Mouse (Mus musculus): ENCODE data around the gene Rcbtb1. TPM values are rescaled to one million over a fixed set of nuclear protein-coding genes. Genes with fewer than 3 reads are reported as not detected.
"Not testable (repeated sequence)": the region's sequence is repeated elsewhere in the genome, so short reads cannot be mapped to it uniquely, and the experiment has no call there.

Rcbtb1 gene
- total and polyA plus RNA-seq, 3 experiments: 26.0 to 41.7 (median 31.7) TPM

DNA sequence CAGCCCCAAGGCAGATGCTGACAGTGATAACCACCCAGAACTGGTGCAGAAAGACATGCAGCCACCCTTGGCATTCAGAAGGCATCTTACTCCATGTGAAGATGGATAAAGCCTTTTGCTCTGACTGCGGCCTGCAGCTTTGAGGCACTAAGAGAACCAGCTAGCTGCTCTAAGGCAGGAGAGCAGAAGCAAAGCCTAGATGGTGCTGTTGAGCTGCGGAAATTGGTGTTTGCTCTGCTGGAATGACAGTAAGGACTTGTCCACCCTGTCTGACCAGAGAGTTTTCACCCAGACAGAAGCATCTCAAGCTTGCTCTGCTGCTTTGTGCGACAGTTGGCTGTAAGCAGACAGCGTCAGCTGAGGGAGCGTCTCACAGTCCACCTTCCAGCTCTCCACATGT, 49.3 kb downstream of the Rcbtb1 start:
- H3K27me3 ChIP-seq (replicated peaks); H3K79me2 ChIP-seq (replicated peaks; ENCODE audit: control insufficient read depth, extremely low read depth, insufficient read depth, poor library complexity, severe bottlenecking); H3K4me3 ChIP-seq (replicated peaks in 1 of 3; ENCODE audit: low read depth in 2 of 3, low read length in 2 of 3, poor library complexity in 1 of 3); dilution Hi-C loops (cut with MboI; ENCODE audit: extremely low pct_ligation_motif_present, extremely low pct_unique_long_range_greater_than_20kb, low sequenced_read_pairs); H3K4me2 ChIP-seq (ENCODE audit: insufficient read depth, low read depth, poor library complexity, severe bottlenecking); DNase-seq (ENCODE audit: extremely low read depth); H3K9ac ChIP-seq (ENCODE audit: insufficient read depth, low read depth); H3K36me3 ChIP-seq (replicated peaks in 1 of 2; ENCODE audit: control insufficient read depth in 1 of 2, insufficient read depth in 1 of 2, low read length in 1 of 2); in situ Hi-C loops (cut with MboI; ENCODE audit: low pct_ligation_motif_present, low pct_unique_long_range_greater_than_20kb, low sequenced_read_pairs); H3K9me3 ChIP-seq (replicated peaks; ENCODE audit: low read length); H3K27ac ChIP-seq (ENCODE audit: insufficient read depth, low read depth); H3K4me1 ChIP-seq (ENCODE audit: control insufficient read depth in 1 of 2, insufficient read depth in 2 of 2): not testable (repeated sequence)
- TF ChIP-seq CTCF (conservative IDR thresholded peaks at IDR 0.05 in 1 of 2, IDR thresholded peaks at IDR 0.05 in 1 of 2; ENCODE audit: low read depth in 2 of 2, low read length in 2 of 2) (peak in 1 of 2 experiments; percentile 60; a peak in 2 of 4 replicates), SMC3 (IDR thresholded peaks at IDR 0.05; ENCODE audit: low read depth, low read length) (peak; percentile 53), RAD21 (IDR thresholded peaks at IDR 0.05; ENCODE audit: low read depth, low read length) (peak; percentile 58)

DNA sequence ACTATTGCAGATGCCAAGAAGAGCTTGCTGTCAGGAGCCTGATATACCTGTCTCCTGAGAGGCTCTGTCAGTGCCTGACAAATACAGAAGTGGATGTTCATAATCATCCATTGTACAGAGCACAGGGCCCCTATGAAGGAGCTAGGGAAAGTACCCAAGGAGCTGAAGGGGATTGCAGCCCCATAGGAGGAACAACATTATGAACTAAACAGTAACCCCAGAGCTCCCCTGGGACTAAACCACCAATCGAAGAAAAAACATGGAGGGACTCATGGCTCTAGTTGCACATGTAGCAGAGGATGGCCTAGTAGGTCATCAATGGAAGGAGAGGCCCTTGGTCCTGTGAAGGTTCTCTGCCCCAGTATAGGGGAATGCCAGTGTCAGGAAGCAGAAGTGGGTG, 54.9 kb downstream of the Rcbtb1 start:
- H3K79me2 ChIP-seq (replicated peaks; ENCODE audit: control insufficient read depth, extremely low read depth, insufficient read depth, poor library complexity, severe bottlenecking); H3K4me2 ChIP-seq (ENCODE audit: insufficient read depth, low read depth, poor library complexity, severe bottlenecking); H3K27me3 ChIP-seq (replicated peaks); H3K36me3 ChIP-seq (replicated peaks in 1 of 2; ENCODE audit: control insufficient read depth in 1 of 2, insufficient read depth in 1 of 2, low read length in 1 of 2); H3K9ac ChIP-seq (ENCODE audit: insufficient read depth, low read depth); in situ Hi-C loops (cut with MboI; ENCODE audit: low pct_ligation_motif_present, low pct_unique_long_range_greater_than_20kb, low sequenced_read_pairs); H3K9me3 ChIP-seq (replicated peaks; ENCODE audit: low read length); H3K4me3 ChIP-seq (replicated peaks in 1 of 3; ENCODE audit: low read depth in 2 of 3, low read length in 2 of 3, poor library complexity in 1 of 3); dilution Hi-C loops (cut with MboI; ENCODE audit: extremely low pct_ligation_motif_present, extremely low pct_unique_long_range_greater_than_20kb, low sequenced_read_pairs); H3K27ac ChIP-seq (ENCODE audit: insufficient read depth, low read depth): not testable (repeated sequence)
- H3K4me1 ChIP-seq (ENCODE audit: control insufficient read depth in 1 of 2, insufficient read depth in 2 of 2): peaks cover 10 to 29% of the 10 kb centered on the region in 2 experiments; a peak in 3 of 4 replicates
- TF ChIP-seq ZNF384 (IDR thresholded peaks at IDR 0.05; ENCODE audit: low read depth, low read length) (0 out of 2 replicates have a peak, but pooled peaks have one; percentile 23), ETS1 (conservative IDR thresholded peaks at IDR 0.05; ENCODE audit: low read depth, low read length) (peak; percentile 51; the same call in 1 of the 2 replicates), BHLHE40 (IDR thresholded peaks at IDR 0.05; ENCODE audit: low read depth, low read length) (peak; percentile 45; the same call in 1 of the 2 replicates), MAFK (IDR thresholded peaks at IDR 0.05; ENCODE audit: insufficient replicate concordance, low read length) (0 out of 2 replicates have a peak, but pooled peaks have one; percentile 12), MEF2A (IDR thresholded peaks at IDR 0.05; ENCODE audit: borderline replicate concordance, low read depth, low read length) (0 out of 2 replicates have a peak, but pooled peaks have one; percentile 37), EP300 (IDR thresholded peaks at IDR 0.05; ENCODE audit: low read length) (peak; percentile 57)
- DNase-seq (ENCODE audit: extremely low read depth): peak; percentile 83

DNA sequence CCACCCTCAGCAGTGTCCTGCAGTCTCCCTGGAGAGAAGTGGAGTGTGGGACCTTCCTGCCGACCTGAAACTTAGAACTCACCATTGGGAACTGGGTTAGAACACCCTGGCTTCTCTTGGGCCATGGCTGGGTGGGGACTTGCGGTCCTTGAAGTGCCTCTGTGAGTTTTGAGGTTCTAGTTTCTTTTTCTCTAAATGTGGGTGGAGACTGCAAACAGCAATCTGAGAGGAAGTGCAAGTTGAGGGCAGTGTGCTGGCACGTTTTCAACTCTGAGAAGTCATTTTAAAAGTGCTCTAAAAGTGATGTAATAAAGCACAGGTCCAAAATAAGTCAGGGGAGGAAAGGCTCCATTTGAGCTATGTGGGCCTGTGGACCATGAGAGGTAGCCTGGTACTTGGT, 59.0 kb downstream of the Rcbtb1 start, which contains the start of gene Gm6904:
Gene Gm6904 (minus strand): TSS at position 161 of the 400 bp plus-strand sequence.
- peaks cover 13 to 32% of the 10 kb centered on the region in 2 experiments for H3K4me1 ChIP-seq (ENCODE audit: control insufficient read depth in 1 of 2, insufficient read depth in 2 of 2)
- no peaks in the 10 kb centered on the region for H3K9me3 ChIP-seq (replicated peaks; ENCODE audit: low read length)
- peak within 1 kb of the TSS in 1 of 3 experiments; percentile 25 for H3K4me3 ChIP-seq (replicated peaks in 1 of 3; ENCODE audit: low read depth in 2 of 3, low read length in 2 of 3, poor library complexity in 1 of 3)
- no peaks in the 10 kb centered on the region for H3K36me3 ChIP-seq (replicated peaks in 1 of 2; ENCODE audit: control insufficient read depth in 1 of 2, insufficient read depth in 1 of 2, low read length in 1 of 2)
- no peaks in the 10 kb centered on the region for H3K79me2 ChIP-seq (replicated peaks; ENCODE audit: control insufficient read depth, extremely low read depth, insufficient read depth, poor library complexity, severe bottlenecking)
- in situ Hi-C loops (cut with MboI; ENCODE audit: low pct_ligation_motif_present, low pct_unique_long_range_greater_than_20kb, low sequenced_read_pairs): no loop called here
- H3K4me2 ChIP-seq (ENCODE audit: insufficient read depth, low read depth, poor library complexity, severe bottlenecking): peak within 1 kb of the TSS; percentile 69
- H3K27me3 ChIP-seq (replicated peaks): no peaks in the 10 kb centered on the region
- dilution Hi-C loops (cut with MboI; ENCODE audit: extremely low pct_ligation_motif_present, extremely low pct_unique_long_range_greater_than_20kb, low sequenced_read_pairs): no loop called here
- peak; percentile 62 for DNase-seq (ENCODE audit: extremely low read depth)
- peak within 1 kb of the TSS; percentile 59 for H3K9ac ChIP-seq (ENCODE audit: insufficient read depth, low read depth)
- peak within 1 kb of the TSS; percentile 39; the same call in 1 of the 2 replicates for H3K27ac ChIP-seq (ENCODE audit: insufficient read depth, low read depth)
- TF ChIP-seq BHLHE40 (IDR thresholded peaks at IDR 0.05; ENCODE audit: low read depth, low read length) (peak; percentile 93), SIN3A (IDR thresholded peaks at IDR 0.05; ENCODE audit: low read length) (no peak), TCF12 (IDR thresholded peaks at IDR 0.05; ENCODE audit: low read depth, low read length) (0 out of 2 replicates have a peak, but pooled peaks have one; percentile 32), MYC (IDR thresholded peaks at IDR 0.05; ENCODE audit: low read depth, low read length) (peak; percentile 40; the same call in 1 of the 2 replicates), POLR2A (IDR thresholded peaks at IDR 0.05; ENCODE audit: low read depth, low read length) (peak; percentile 46), USF2 (conservative IDR thresholded peaks at IDR 0.05; ENCODE audit: low read depth, low read length) (no peak), IRF4 (IDR thresholded peaks at IDR 0.05; ENCODE audit: low read depth, low read length) (peak; percentile 41; the same call in 1 of the 2 replicates), ETS1 (conservative IDR thresholded peaks at IDR 0.05; ENCODE audit: low read depth, low read length) (peak; percentile 60), ELF1 (IDR thresholded peaks at IDR 0.05; ENCODE audit: low read depth, low read length) (no peak)

DNA sequence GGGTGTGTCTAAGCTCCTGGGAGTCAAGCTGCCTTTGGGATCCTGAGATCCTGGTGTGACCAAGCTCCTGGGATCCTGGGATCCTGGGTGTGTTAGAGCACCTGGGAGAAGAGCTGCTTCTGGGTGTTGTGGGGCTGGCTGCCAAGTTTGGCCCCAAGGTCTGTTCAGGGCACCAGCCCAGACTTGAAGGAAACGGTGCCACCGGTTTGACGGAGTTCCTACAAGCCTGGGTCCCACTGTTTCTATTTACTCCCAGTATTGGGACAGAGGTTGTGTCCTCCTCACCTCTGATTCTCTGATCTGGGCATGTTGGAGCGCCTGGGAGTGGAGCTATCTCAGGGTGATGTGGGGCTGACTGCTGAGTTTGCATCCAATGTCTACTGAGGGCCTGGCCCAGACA, 74.0 kb downstream of the Rcbtb1 start:
- H3K27me3 ChIP-seq (replicated peaks); H3K9ac ChIP-seq (ENCODE audit: insufficient read depth, low read depth); H3K4me3 ChIP-seq (replicated peaks in 1 of 3; ENCODE audit: low read depth in 2 of 3, low read length in 2 of 3, poor library complexity in 1 of 3); H3K4me2 ChIP-seq (ENCODE audit: insufficient read depth, low read depth, poor library complexity, severe bottlenecking); in situ Hi-C loops (cut with MboI; ENCODE audit: low pct_ligation_motif_present, low pct_unique_long_range_greater_than_20kb, low sequenced_read_pairs); H3K4me1 ChIP-seq (ENCODE audit: control insufficient read depth in 1 of 2, insufficient read depth in 2 of 2); DNase-seq (ENCODE audit: extremely low read depth); dilution Hi-C loops (cut with MboI; ENCODE audit: extremely low pct_ligation_motif_present, extremely low pct_unique_long_range_greater_than_20kb, low sequenced_read_pairs); H3K79me2 ChIP-seq (replicated peaks; ENCODE audit: control insufficient read depth, extremely low read depth, insufficient read depth, poor library complexity, severe bottlenecking); H3K27ac ChIP-seq (ENCODE audit: insufficient read depth, low read depth); H3K9me3 ChIP-seq (replicated peaks; ENCODE audit: low read length): not testable (repeated sequence)
- H3K36me3 ChIP-seq (replicated peaks in 1 of 2; ENCODE audit: control insufficient read depth in 1 of 2, insufficient read depth in 1 of 2, low read length in 1 of 2): peaks cover 3 to 11% of the 10 kb centered on the region in 2 experiments

All from CH12.LX (cell line).